8 mouse cellular contexts compared by ENCODE assay signal in genomic region chr2:25180478-25180903, GRCm38 (mm10). TPM values are rescaled to one million over a fixed set of nuclear protein-coding genes. Genes with fewer than 3 reads are reported as not detected.
DNase-seq lines count a peak whose midpoint lies in the region; ATAC-seq and TF ChIP-seq lines count a peak whose summit lies in the region.

Gene Nrarp, plus strand, starts transcription at chr2:25180758.

- peak within 1 kb of the TSS; percentile 86 for H3K4me3 ChIP-seq in E14TG2a.4 (replicated peaks; ENCODE audit: low read length)
- peak within 1 kb of the TSS; percentile 70 for H3K4me3 ChIP-seq in forebrain, embryonic 16.5 days (replicated peaks; ENCODE audit: low read length)
- H3K4me3 ChIP-seq in neural tube, embryonic 15.5 days (replicated peaks), result peak within 1 kb of the TSS; percentile 62

- H3K36me3 ChIP-seq in E14TG2a.4 (ENCODE audit: insufficient read depth, low read length), result no peaks in the 10 kb centered on the region
- no peaks in the 10 kb centered on the region for H3K36me3 ChIP-seq in forebrain, embryonic 16.5 days (ENCODE audit: control insufficient read depth, insufficient read depth)
- H3K36me3 ChIP-seq in neural tube, embryonic 15.5 days, result no peaks in the 10 kb centered on the region

- DNase-seq in cerebellum, adult 11-12 months, result peak; percentile 89
- DNase-seq in heart, postnatal 25 days (ENCODE audit: low spot score), result peak; percentile 90
- peak; percentile 87 to 96 for DNase-seq in layer of hippocampus, adult 18-20 months (ENCODE audit: low spot score in 2 of 2)
- peak; percentile 96 to 97 for DNase-seq in lung, adult 18-20 months
- DNase-seq in testis, postnatal 14 days (ENCODE audit: low spot score), result peak; percentile 95

- under 1% methylated on average over 34 of the region's 35 CpGs for WGBS in forebrain, embryonic 16.5 days
- under 1% methylated on average over 33 of the region's 35 CpGs for WGBS in neural tube, embryonic 15.5 days

- H3K27ac ChIP-seq in forebrain, embryonic 16.5 days (ENCODE audit: low read length), result peak within 1 kb of the TSS; percentile 78
- peak within 1 kb of the TSS; percentile 81 for H3K27ac ChIP-seq in neural tube, embryonic 15.5 days (replicated peaks)

- no peak for TF ChIP-seq CTCF in E14TG2a.4 (conservative IDR thresholded peaks at IDR 0.05; ENCODE audit: low read length)

- H3K4me1 ChIP-seq in E14TG2a.4 (replicated peaks; ENCODE audit: low read depth, low read length), result peaks cover 57% of the 10 kb centered on the region
- peaks cover 69% of the 10 kb centered on the region for H3K4me1 ChIP-seq in forebrain, embryonic 16.5 days (replicated peaks; ENCODE audit: control insufficient read depth, insufficient read depth, low read length)
- H3K4me1 ChIP-seq in neural tube, embryonic 15.5 days, result peaks cover 86% of the 10 kb centered on the region

- peak within 1 kb of the TSS; percentile 74 for H3K9ac ChIP-seq in forebrain, embryonic 16.5 days (replicated peaks; ENCODE audit: low read depth, low read length)
- peak within 1 kb of the TSS; percentile 57 for H3K9ac ChIP-seq in neural tube, embryonic 15.5 days (replicated peaks)

- intact Hi-C loops in heart, postnatal 25 days (cut with DNase I), result loop anchor here (5.0 to 10.0 kb wide), 2 partner anchors 38 to 216 kb away; partner anchors contain the start of gene Dph7

- peak within 1 kb of the TSS; percentile 82 for H3K4me2 ChIP-seq in forebrain, embryonic 16.5 days (ENCODE audit: low read length)
- peak within 1 kb of the TSS; percentile 89 for H3K4me2 ChIP-seq in neural tube, embryonic 15.5 days

- peaks cover 93% of the 10 kb centered on the region for H3K27me3 ChIP-seq in E14TG2a.4 (ENCODE audit: insufficient read depth, low read length)
- H3K27me3 ChIP-seq in forebrain, embryonic 16.5 days (replicated peaks; ENCODE audit: control insufficient read depth, insufficient read depth, low read length), result no peaks in the 10 kb centered on the region
- no peaks in the 10 kb centered on the region; the same call in 1 of the 2 replicates for H3K27me3 ChIP-seq in neural tube, embryonic 15.5 days (replicated peaks)

- no peaks in the 10 kb centered on the region for H3K9me3 ChIP-seq in E14TG2a.4 (ENCODE audit: low read length)
- no peaks in the 10 kb centered on the region for H3K9me3 ChIP-seq in forebrain, embryonic 16.5 days (ENCODE audit: control insufficient read depth, low read length)
- H3K9me3 ChIP-seq in neural tube, embryonic 15.5 days (replicated peaks), result no peaks in the 10 kb centered on the region

- peak; percentile 87 for ATAC-seq in forebrain, embryonic 16.5 days
- ATAC-seq in neural tube, embryonic 15.5 days (ENCODE audit: low FRiP score), result peak; percentile 90

RNA-seq across cellular contexts. Expression of gene Nrarp, which starts in this region (rescaled TPM):
- polyA plus RNA-seq in forebrain, embryonic 16.5 days (2015; fragmentation: Nextera tagmentation; extraction: Ambion mirVana), result 15.8 and 22.0 TPM in 2 replicates
- 10 to 100 TPM in 1 of 2 experiments, 1 to 10 TPM in 1; 7.2 to 11.5 TPM for total RNA-seq in heart, postnatal 25 days (2021)
- total RNA-seq in layer of hippocampus, adult 18-20 months (2021), result 10 to 100 TPM; 19.5 to 21.0 TPM
- polyA plus RNA-seq in neural tube, embryonic 15.5 days (2015; fragmentation: Nextera tagmentation; extraction: Ambion mirVana), result 15.0 and 16.8 TPM in 2 replicates

Comparison
In these comparisons a context has a peak if more than half of its experiments do, and no peak if none do; other contexts are left out.
1. Peak in every context shown above with its lines: DNase-seq, ATAC-seq, H3K4me3 ChIP-seq and H3K27ac ChIP-seq.